Mouse (Mus musculus) small intestine, adult 2 months (tissue): ENCODE measurements around the gene Cd3g. TPM values are rescaled to one million over a fixed set of nuclear protein-coding genes. Genes with fewer than 3 reads are reported as not detected.

Experiments
- H3K27ac ChIP-seq: fragments of 200-500 bp; 2 replicates; pipeline ENCODE4 v1.5.1; 2012; ENCODE audit warnings: low read depth, low read length, control low read depth, inconsistent platforms; ENCODE audit not compliant: insufficient read depth
- H3K27me3 ChIP-seq: fragments of 200-500 bp; 2 replicates; pipeline ENCODE4 v1.6.1; 2012; ENCODE audit warnings: mild to moderate bottlenecking, moderate library complexity, low read length, inconsistent platforms; ENCODE audit not compliant: control insufficient read depth, insufficient read depth
- H3K36me3 ChIP-seq: fragments of 200-500 bp; 2 replicates; pipeline ENCODE4 v1.6.1; 2012; ENCODE audit warnings: mild to moderate bottlenecking, low read length, control low read depth, inconsistent platforms; ENCODE audit not compliant: control insufficient read depth, insufficient read depth
- H3K4me1 ChIP-seq: fragments of 200-500 bp; 2 replicates; pipeline ENCODE4 v1.6.1; 2012; ENCODE audit warnings: low read length, inconsistent platforms, mixed read lengths; ENCODE audit not compliant: control insufficient read depth, insufficient read depth, insufficient read length
- H3K4me3 ChIP-seq: fragments of 200-500 bp; 2 replicates; pipeline ENCODE4 v1.5.1; 2012; ENCODE audit warnings: low read depth, mild to moderate bottlenecking, control low read depth, inconsistent platforms, low read length, moderate library complexity
- CTCF ChIP-seq: fragments of 200-500 bp; IDR thresholded peaks from 2 replicates; pipeline ENCODE4 v1.5.1; 2012; ENCODE audit warnings: low read depth, mild to moderate bottlenecking, control low read depth, inconsistent platforms, low read length, moderate library complexity, mixed read lengths; ENCODE audit not compliant: insufficient replicate concordance, insufficient read length; ENCODE audit errors: extremely low read depth
- POLR2A ChIP-seq: fragments of 200-500 bp; IDR thresholded peaks from 2 replicates; pipeline ENCODE4 v1.6.1; 2012; ENCODE audit warnings: low read depth, mild to moderate bottlenecking, control low read depth, inconsistent platforms, low read length, moderate library complexity
- WGBS: fragments of 180-500 bp; shearing (Covaris S2); methylation state at CpG from one replicate; pipeline ENCODE4 v1.1.7; 2018; 5-methylcytosine and 5-hydroxymethylcytosine counted together
- polyA plus RNA-seq: library from polyadenylated mRNA; depleted of rRNA; stranded (reverse); fragments of >200 nt; gene quantifications from 2 replicates; pipeline ENCODE4 v1.2.3, GENCODE M21; 2012

Cd3g gene
- polyA plus RNA-seq, 1 experiment = 4.0 TPM

DNA sequence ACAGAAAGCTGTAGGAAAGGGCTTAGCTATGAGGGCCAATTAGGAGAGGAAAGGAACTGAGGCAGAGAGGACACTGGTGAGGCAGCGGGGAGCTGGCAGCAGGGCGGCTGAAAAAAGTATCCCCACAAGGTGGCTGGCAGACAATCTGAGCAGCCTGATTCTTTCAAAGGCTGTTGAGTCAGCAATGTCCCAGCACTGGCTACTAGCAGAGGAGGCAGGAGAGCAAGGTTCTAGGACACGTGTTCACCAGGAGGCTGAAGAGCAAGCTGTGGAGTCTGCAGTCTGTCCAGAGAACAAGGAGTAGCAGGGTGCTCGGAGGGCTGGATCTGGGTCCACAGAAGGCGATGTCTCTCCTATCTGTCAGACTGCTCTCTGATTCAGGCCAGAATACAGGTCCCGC is 18.9 kb upstream of the Cd3g start:
- no peak overlapping the region for H3K4me3 ChIP-seq
- no peak overlapping the region for H3K27ac ChIP-seq
- no peaks in the 10 kb centered on the region for H3K36me3 ChIP-seq
- no peaks in the 10 kb centered on the region for H3K27me3 ChIP-seq
- WGBS = 57% methylated on average over 6 of the region's 6 CpGs
- TF ChIP-seq CTCF = no peak
- TF ChIP-seq POLR2A = no peak
- H3K4me1 ChIP-seq = no peaks in the 10 kb centered on the region

DNA sequence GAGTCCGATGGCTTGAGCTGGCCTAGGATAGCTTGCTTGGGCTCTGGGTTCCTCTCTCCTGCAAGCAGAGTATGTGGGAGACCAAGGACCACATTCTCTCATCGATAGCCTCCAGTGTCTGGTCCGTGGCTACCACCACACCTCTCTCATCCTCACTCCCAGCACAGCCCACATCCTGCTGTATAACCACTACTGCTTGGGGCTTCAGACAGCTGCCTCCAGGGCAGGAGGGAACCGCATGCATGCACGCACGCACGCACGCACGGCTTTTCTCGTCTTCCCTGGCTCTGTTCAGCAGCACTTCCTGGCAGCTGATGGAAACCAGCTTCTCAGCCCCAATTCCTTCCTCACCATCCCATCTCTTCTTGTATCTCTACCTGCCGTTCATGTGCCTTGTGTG is 17.9 kb upstream of the Cd3g start:
- H3K36me3 ChIP-seq = no peaks in the 10 kb centered on the region
- H3K27ac ChIP-seq = peak overlapping the region; percentile 24; the same call in 1 of the 2 replicates
- TF ChIP-seq CTCF (no peak), POLR2A (no peak)
- H3K27me3 ChIP-seq = no peaks in the 10 kb centered on the region
- H3K4me3 ChIP-seq = no peak overlapping the region
- 57% methylated on average over 11 of the region's 11 CpGs for WGBS
- no peaks in the 10 kb centered on the region for H3K4me1 ChIP-seq

DNA sequence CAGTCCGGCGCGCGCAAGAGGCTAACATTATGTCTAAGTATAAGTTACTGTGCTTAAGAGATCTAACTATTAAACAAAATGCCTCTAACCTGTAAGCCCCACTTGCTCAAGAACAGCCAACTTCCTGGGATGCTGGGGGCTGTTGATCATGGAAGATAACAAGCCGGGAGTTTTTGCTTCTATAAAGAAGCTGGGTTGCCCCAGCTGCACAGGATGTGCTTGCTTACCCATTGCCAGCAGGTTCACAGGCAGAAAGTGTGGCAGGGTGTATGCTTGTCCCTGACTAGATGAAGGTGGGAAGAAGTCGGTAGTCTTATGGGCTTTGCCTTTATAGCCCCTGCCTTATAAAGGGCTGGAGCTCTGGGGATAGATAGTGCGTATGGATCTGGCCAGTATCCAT is 16.4 kb upstream of the Cd3g start:
- TF ChIP-seq POLR2A (no peak), CTCF (no peak)
- no peaks in the 10 kb centered on the region for H3K36me3 ChIP-seq
- no peaks in the 10 kb centered on the region for H3K4me1 ChIP-seq
- 90% methylated on average over 7 of the region's 7 CpGs for WGBS
- H3K4me3 ChIP-seq = no peak overlapping the region
- no peaks in the 10 kb centered on the region for H3K27me3 ChIP-seq
- no peak overlapping the region for H3K27ac ChIP-seq

DNA sequence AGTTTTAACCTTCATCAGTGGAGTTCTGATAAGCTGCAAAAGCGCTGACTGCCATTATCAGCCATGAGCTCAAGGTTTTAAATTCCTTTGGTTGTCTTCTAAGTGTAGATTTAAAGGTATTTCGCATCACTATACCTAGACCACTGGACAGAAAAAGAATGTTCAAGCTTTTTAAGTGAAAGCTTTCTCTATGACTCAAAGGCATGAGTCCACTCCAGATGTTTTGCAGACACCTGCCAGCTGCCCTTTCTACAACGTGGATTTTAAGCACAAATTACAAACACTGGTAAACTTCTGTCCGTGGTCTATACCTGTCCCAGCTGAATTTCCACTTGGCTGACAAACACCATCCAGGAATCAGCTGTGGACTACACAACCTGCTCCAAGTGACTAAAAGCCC is 14.7 kb upstream of the Cd3g start:
- Histone ChIP-seq H3K27ac (no peak overlapping the region), H3K4me3 (no peak overlapping the region), H3K36me3 (no peaks in the 10 kb centered on the region), H3K27me3 (no peaks in the 10 kb centered on the region), H3K4me1 (no peaks in the 10 kb centered on the region)
- TF ChIP-seq POLR2A = no peak
- no peak for TF ChIP-seq CTCF
- 63% methylated on average over 4 of the region's 4 CpGs for WGBS

DNA sequence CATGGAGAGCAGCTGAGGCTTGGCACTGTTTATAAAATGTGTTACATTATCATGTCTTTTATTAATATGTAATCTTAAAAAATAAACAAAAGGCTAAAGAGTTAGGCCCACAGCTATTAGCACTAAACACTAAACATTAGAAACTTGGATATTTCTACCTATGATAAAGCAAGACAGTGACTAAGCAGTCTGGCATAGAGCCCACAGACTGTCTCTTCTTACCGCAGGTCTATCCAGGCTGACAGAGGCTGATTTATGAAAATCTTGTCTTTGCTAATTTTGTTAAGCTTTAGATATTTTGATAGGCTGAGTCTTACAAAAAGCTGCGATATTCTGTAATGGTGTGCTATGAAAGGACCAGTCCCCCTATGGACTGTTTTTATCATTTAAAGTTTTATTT is 13.0 kb upstream of the Cd3g start:
- 73% methylated on average over 2 of the region's 2 CpGs for WGBS
- H3K4me1 ChIP-seq = no peaks in the 10 kb centered on the region
- no peak overlapping the region for H3K27ac ChIP-seq
- no peak overlapping the region for H3K4me3 ChIP-seq
- H3K36me3 ChIP-seq = no peaks in the 10 kb centered on the region
- TF ChIP-seq POLR2A (no peak), CTCF (no peak)
- H3K27me3 ChIP-seq = no peaks in the 10 kb centered on the region

DNA sequence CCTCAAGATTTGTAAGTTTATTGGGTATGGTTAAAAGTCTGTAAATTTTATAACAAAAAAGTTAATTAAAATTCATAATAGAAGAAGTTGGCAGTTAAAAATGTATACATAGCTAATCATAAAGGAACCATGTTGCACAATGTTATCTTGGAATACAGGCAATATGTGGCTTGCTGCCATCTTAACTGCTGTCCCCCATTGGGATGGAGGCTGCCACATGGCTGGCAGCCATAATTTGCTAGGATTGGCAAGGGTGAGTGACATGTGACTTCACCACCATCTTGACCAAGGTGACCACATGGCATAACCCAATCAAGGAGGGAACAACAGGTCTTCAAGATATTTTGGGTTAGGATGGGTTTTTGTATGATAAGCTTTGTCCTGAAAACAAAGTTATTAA is 12.0 kb upstream of the Cd3g start:
- TF ChIP-seq POLR2A (no peak), CTCF (no peak)
- H3K36me3 ChIP-seq = no peaks in the 10 kb centered on the region
- no peaks in the 10 kb centered on the region for H3K27me3 ChIP-seq
- H3K4me1 ChIP-seq = no peaks in the 10 kb centered on the region
- H3K27ac ChIP-seq = no peak overlapping the region
- H3K4me3 ChIP-seq = no peak overlapping the region

DNA sequence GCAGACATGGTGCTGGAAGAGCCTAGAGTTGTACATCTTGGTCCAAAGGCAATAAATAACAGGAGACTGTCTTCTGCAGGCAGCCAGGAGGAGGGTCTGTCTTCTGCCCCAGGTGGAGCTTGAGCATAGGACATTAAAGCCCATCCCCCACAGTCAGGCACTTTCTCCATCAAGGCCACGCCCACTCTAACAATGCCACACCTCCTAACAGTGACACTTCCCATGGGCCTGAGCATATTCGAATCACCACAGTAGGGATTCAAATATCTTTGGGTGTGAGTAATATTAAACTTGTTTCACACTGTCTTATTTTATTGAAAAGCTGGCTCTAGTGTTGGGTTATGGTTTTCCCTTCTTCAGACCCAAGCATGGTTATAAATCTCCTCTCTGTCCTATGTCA is 11.6 kb upstream of the Cd3g start:
- WGBS = 79% methylated on average over 2 of the region's 2 CpGs
- no peak for TF ChIP-seq CTCF
- TF ChIP-seq POLR2A = no peak
- Histone ChIP-seq H3K4me3 (no peak overlapping the region), H3K27me3 (no peaks in the 10 kb centered on the region), H3K4me1 (no peaks in the 10 kb centered on the region), H3K27ac (no peak overlapping the region), H3K36me3 (no peaks in the 10 kb centered on the region)

DNA sequence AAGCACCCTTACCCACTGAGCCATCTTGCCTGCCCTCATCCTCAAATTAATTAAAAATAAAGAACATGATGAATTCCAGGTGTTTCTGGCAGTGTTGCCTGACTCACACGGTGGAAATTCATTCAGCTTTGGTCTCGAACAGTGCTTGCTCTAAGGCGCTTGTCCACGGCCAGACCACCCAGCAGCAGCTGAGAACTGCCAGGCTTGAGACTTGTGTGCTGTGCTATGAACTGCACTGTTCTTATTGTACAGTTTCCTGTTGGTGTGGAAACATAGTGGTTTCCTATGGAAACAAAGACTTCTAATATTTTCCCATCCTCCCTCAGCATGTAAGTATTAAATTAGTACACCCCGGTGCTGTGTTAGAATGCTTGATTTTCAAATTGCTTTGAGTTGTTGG is 6.7 kb upstream of the Cd3g start:
- H3K27ac ChIP-seq = peak overlapping the region; percentile 47

More for the DNA sequence above, 6.7 kb upstream of the Cd3g start:
- TF ChIP-seq POLR2A (no peak), CTCF (no peak)
- WGBS = 65% methylated on average over 5 of the region's 5 CpGs
- Histone ChIP-seq H3K4me3 (no peak overlapping the region), H3K27me3 (no peaks in the 10 kb centered on the region), H3K4me1 (0 out of 2 replicates have a peak, but pooled peaks cover 2% of the 10 kb centered on the region), H3K36me3 (no peaks in the 10 kb centered on the region)
